Mouse (Mus musculus) midbrain, postnatal 0 days (tissue): ENCODE data around the gene Gm20388. TPM values are rescaled to one million over a fixed set of nuclear protein-coding genes. Genes with fewer than 3 reads are reported as not detected.
A peak's percentile ranks its signal among the peaks of the same experiment; 100 is the strongest.

Experiments used
- ATAC-seq: fragments of 200-750 bp; cut with Nextera tagmentation; 2 replicates; pipeline ENCODE4 v1.8.0; 2017; ENCODE audit warnings: moderate number of reproducible peaks, mild to moderate bottlenecking, moderate TSS enrichment, moderate library complexity; ENCODE audit not compliant: low FRiP score
- DNase-seq: peaks from one replicate; pipeline ENCODE4 v3.0.0-alpha.2; 2015; ENCODE audit warnings: low spot score
- H3K27ac ChIP-seq: fragments of 300-500 bp; sonication (generic); 2 replicates; pipeline ENCODE4 v1.5.1; 2014; ENCODE audit warnings: low read depth, mild to moderate bottlenecking, low read length, mixed read lengths
- H3K27me3 ChIP-seq: fragments of 300-500 bp; sonication (generic); 2 replicates; pipeline ENCODE4 v1.6.1; 2014; ENCODE audit warnings: low read length, control low read depth, mixed read lengths; ENCODE audit not compliant: insufficient read depth
- H3K36me3 ChIP-seq: fragments of 300-500 bp; sonication (generic); 2 replicates; pipeline ENCODE4 v1.6.1; 2014; ENCODE audit warnings: low read length, control low read depth, mixed read lengths; ENCODE audit not compliant: insufficient read depth
- H3K4me1 ChIP-seq: fragments of 300-500 bp; sonication (generic); 2 replicates; pipeline ENCODE4 v1.6.1; 2014; ENCODE audit warnings: mild to moderate bottlenecking, control low read depth, antibody characterized with exemption, low read length, mixed read lengths; ENCODE audit not compliant: insufficient read depth
- H3K4me2 ChIP-seq: fragments of 300-500 bp; sonication (generic); 2 replicates; pipeline ENCODE4 v1.6.1; 2014; ENCODE audit warnings: low read depth, mild to moderate bottlenecking, low read length, mixed read lengths; ENCODE audit not compliant: poor library complexity, severe bottlenecking
- H3K4me3 ChIP-seq: fragments of 300-500 bp; sonication (generic); 2 replicates; pipeline ENCODE4 v1.5.1; 2014; ENCODE audit warnings: low read depth, mild to moderate bottlenecking, low read length, moderate library complexity
- H3K9ac ChIP-seq: fragments of 300-500 bp; sonication (generic); replicated peaks from 2 replicates; pipeline ENCODE4 v1.6.1; 2014; ENCODE audit warnings: mild to moderate bottlenecking, low read length, moderate library complexity, mixed read lengths; ENCODE audit not compliant: poor library complexity, severe bottlenecking
- H3K9me3 ChIP-seq: fragments of 300-500 bp; sonication (generic); 2 replicates; pipeline ENCODE4 v1.6.1; 2016; ENCODE audit warnings: low read length, control low read depth
- CTCF ChIP-seq: IDR thresholded peaks from 2 replicates; pipeline ENCODE4 v1.5.1; 2016; ENCODE audit warnings: antibody characterized with exemption, mild to moderate bottlenecking
- WGBS: fragments of 180-500 bp; shearing (Covaris S2); extraction: QIAGEN DNeasy Blood & Tissue Kit; methylation state at CpG from one replicate; pipeline ENCODE4 v1.1.7; 2014; 5-methylcytosine and 5-hydroxymethylcytosine counted together
- polyA plus RNA-seq: library from polyadenylated mRNA; unstranded; fragments of >200 nt; fragmentation: Nextera tagmentation; extraction: Ambion mirVana; gene quantifications from 2 replicates; pipeline ENCODE4 v1.2.1, GENCODE M21; 2015
- total RNA-seq: library from RNA; depleted of rRNA; stranded (reverse); fragments of >200 nt; gene quantifications from 2 replicates; pipeline ENCODE4 v1.2.3, GENCODE M21; 2014

Gene Gm20388
- total and polyA plus RNA-seq, 2 experiments from 2014 or later = 74.2 TPM; not detected in 1

DNA sequence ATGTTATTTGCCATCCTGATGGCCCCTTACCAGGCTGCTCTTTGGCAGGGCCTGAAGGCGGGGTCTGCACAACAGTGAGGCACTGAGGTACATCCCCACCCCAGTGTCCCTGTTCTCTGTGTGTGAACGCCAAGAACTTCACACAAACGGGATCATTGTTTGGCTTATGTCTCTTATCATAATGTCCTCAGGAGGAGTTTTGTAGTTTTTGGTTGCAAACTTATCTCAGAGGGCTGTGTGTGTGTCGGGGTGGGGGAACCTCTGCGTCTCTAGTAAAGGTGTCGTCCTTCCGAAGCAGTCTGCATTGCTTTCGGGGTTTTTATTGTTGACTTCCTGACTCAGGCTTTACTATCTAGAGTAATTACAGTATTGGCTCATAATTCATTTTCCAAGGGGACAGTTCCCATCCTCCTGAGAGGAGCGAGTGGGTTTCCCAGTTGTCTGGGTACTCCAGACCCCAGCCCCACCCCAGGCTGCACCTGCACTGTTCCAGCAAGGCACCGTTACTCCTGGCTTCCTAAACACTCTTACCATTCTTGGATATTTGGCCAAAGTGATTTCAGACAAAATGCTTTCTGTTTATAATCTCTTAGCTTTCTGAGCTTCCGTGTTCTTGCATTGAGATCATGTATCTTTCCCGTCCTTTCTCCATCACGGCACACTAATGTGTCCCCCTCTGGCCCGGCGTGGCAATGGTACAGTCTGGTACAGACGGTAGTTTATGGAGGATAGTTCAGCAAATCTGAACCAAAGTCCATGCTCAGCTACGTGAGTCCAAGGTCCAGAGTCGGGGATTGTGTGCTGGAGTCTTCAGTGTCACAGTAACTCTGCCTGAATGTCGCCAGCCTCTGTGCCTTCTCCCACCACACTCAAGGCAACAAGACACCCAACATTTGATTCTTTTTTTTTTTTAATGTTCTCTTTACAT, 3909.3 kb downstream of the Gm20388 start:
- TF ChIP-seq CTCF = no peak
- Histone ChIP-seq H3K27me3 (no peaks in the 10 kb centered on the region), H3K4me2 (no peak overlapping the region), H3K9me3 (no peaks in the 10 kb centered on the region), H3K4me1 (no peaks in the 10 kb centered on the region), H3K4me3 (no peak overlapping the region), H3K9ac (no peak overlapping the region), H3K27ac (no peak overlapping the region), H3K36me3 (peaks cover 10% of the 10 kb centered on the region; the same call in 1 of the 2 replicates)
- DNase-seq = no peak
- WGBS = 95% methylated on average over 19 of the region's 19 CpGs
- ATAC-seq = no peak

DNA sequence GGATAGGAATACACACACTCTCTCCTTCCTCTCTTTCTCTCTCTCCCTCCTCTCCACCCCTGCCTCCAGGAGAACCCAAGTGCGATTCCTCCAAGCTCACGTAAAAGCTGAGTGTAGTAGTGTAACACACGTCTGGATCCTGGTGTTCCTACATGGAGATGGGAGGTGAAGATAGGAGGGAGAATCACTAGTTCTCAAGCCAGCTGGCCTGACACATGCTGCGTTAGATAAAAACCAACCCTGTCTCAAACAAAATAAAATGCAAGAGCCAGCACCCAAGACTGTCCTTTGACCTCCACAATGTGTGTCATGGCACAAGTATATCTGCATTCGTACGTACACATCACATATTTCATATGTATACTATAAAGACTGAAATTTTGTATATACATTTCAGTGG, 3910.1 kb downstream of the Gm20388 start:
- Histone ChIP-seq H3K27ac (no peak overlapping the region), H3K4me1 (no peaks in the 10 kb centered on the region), H3K9me3 (no peaks in the 10 kb centered on the region), H3K27me3 (no peaks in the 10 kb centered on the region), H3K9ac (no peak overlapping the region), H3K4me2 (no peak overlapping the region), H3K4me3 (no peak overlapping the region), H3K36me3 (peaks cover 14% of the 10 kb centered on the region)
- no peak for TF ChIP-seq CTCF
- ATAC-seq (no peak), DNase-seq (no peak)
- 96% methylated on average over 6 of the region's 6 CpGs for WGBS

DNA sequence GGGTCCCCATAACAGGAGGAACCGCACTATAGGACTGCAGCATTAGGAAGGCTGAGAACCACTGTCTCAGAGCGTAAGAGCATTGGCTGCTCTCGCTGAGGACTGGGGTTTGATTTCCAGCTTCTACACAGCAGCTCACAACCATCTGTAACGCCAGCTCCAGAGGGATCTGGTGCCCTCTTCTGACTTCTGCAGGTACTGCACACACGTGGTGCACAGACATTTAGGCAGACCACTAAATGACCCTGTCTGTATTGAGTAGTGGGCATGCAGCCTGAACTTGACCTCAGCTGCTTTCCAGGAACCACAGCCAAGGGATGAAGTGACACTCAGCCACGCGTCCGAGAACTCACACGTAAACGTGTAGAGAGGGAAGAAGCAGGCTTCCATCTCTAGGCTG, 3912.5 kb downstream of the Gm20388 start:
- Histone ChIP-seq H3K4me3 (no peak overlapping the region), H3K27me3 (no peaks in the 10 kb centered on the region), H3K36me3 (peaks cover 23% of the 10 kb centered on the region), H3K27ac (no peak overlapping the region), H3K4me1 (no peaks in the 10 kb centered on the region), H3K9me3 (no peaks in the 10 kb centered on the region), H3K9ac (no peak overlapping the region), H3K4me2 (no peak overlapping the region)
- DNase-seq = no peak
- ATAC-seq = no peak
- WGBS = 92% methylated on average over 10 of the region's 10 CpGs
- peak; percentile 43 for TF ChIP-seq CTCF

DNA sequence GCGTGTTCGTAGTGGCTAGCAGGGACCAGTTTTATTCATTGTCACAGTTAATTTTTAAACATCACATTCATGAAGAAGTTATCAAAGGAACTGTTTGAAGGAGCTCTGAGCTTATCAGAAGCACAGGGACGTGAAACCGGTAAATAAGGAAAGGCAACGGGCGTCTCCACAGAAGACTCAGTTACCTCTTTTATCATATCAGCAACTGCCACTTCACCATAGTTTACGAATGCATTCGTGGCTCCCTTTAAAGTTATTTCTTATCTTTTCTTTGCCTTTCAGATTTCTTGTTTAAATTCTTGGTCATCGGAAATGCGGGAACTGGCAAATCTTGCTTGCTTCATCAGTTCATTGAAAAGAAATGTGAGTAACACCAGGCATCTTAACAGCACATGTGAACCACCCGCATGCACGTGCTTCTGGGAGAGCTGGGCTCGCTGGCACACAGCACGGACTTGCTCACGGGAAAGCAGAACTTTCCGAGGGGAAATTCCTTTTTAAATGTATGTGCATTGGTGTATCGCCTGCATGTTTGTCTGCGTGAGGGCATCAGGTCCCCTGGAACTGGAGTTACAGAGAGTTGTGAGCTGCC, 3913.0 kb downstream of the Gm20388 start:
- no peak for TF ChIP-seq CTCF
- Histone ChIP-seq H3K27me3 (no peaks in the 10 kb centered on the region), H3K4me1 (no peaks in the 10 kb centered on the region), H3K27ac (no peak overlapping the region), H3K9me3 (no peaks in the 10 kb centered on the region), H3K4me2 (no peak overlapping the region), H3K4me3 (no peak overlapping the region), H3K36me3 (peaks cover 28% of the 10 kb centered on the region), H3K9ac (no peak overlapping the region)
- DNase-seq = no peak
- 95% methylated on average over 18 of the region's 18 CpGs for WGBS
- no peak for ATAC-seq

DNA sequence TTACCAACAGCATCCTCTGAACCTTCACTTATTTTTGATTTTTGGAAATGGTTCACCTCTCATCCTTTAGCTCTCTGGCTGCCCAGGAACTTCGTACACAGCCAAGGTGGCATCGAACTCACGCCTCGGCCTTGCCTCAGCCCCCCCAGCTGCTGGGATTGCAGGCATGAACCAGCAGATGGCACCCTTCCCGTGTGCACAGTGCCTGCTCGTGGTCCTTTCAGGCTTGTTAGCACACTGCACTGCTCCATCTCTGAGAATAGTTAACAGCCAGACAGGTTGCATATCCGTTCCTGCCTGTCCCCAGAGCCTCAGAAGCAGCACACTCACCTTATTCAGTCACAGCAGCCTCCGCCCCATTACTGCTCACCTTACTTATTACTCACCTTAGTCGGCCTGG, 3915.4 kb downstream of the Gm20388 start:
- H3K27me3 ChIP-seq = no peaks in the 10 kb centered on the region
- ATAC-seq = 0 out of 2 replicates have a peak, but pooled peaks have one; percentile 16
- peaks cover 47% of the 10 kb centered on the region for H3K36me3 ChIP-seq
- TF ChIP-seq CTCF = peak; percentile 72
- H3K4me2 ChIP-seq = no peak overlapping the region
- H3K9me3 ChIP-seq = no peaks in the 10 kb centered on the region
- DNase-seq = peak; percentile 63
- no peaks in the 10 kb centered on the region for H3K4me1 ChIP-seq
- no peak overlapping the region for H3K4me3 ChIP-seq
- no peak overlapping the region for H3K9ac ChIP-seq
- H3K27ac ChIP-seq = no peak overlapping the region
- 71% methylated on average over 9 of the region's 9 CpGs for WGBS

DNA sequence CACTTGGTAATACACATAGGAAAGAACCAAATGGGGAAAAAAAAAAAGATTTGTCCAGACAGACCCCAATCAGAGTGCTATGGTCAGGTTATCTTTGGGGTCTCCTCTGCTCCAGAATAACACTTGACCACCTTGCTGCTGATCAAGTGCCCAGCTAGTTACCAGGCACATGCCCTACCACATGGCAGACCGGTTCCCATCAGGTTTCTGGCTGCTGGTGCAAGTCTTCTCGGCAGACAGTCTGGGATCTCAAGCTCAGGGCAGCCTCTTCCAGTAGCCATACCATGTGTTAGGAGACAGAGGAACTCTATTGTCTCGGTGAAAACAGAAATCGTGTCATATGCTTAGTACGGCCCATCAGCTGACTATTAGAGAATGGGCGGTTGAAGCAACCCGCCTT, 3916.1 kb downstream of the Gm20388 start:
- no peak for ATAC-seq
- Histone ChIP-seq H3K36me3 (peaks cover 47% of the 10 kb centered on the region), H3K4me3 (no peak overlapping the region), H3K27me3 (no peaks in the 10 kb centered on the region), H3K9ac (no peak overlapping the region), H3K4me2 (no peak overlapping the region), H3K4me1 (no peaks in the 10 kb centered on the region), H3K27ac (no peak overlapping the region), H3K9me3 (no peaks in the 10 kb centered on the region)
- TF ChIP-seq CTCF = no peak
- 94% methylated on average over 7 of the region's 7 CpGs for WGBS
- DNase-seq = no peak
